Mouse (Mus musculus) urinary bladder, postnatal 4 days (tissue): ENCODE measurements at regions not wholly inside any gene's neighbourhood (a gene's known extent, or its start where the extent isn't known, plus 50 kb on each side); places are given as distances from the start of the nearest gene placed in this dataset.

Experiments used
- DNase-seq, 2 experiments: peaks; one replicate each; pipeline ENCODE4 v3.0.0; 2021 to 2022; ENCODE audit warnings: low spot score in 2 of 2

GRCm38 (mm10) chr17:87501098-87501497 lies 54.4 kb upstream of the Calm2 start:
- DNase-seq, result no peak

DNA sequence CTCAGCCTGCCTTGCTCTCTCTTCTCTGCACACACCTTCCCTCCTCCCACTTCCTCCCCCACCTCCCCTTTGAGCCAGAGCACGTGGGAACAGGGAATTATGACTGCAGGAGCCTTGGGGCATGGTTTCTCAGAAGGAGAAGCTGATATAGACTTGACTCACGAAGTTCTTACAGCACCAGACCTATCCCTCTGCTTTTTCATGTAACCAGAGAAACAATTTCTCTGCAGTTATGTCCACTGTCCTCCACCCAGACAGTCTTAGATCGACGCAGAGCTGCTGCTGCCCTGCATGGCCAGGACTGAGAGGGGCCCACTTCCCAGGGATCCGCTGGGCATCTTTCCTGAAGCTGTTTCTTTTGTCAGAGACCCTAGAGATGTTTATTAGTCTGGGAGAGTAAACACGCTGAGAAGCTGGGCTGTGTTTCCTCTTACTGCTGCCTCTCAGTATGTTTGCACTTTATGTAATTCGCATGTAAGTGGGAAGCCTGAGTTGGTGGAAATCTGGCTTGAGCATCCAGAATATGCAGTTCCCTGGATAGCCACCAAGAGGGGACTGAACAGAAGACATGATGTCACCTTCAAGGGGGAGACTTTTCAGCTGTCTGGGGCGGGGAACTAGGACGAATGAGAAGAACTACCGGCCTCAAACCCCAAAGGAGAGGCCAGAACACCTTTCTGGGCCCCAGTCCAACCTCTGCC lies 55.1 kb upstream of the Calm2 start:
- no peak for DNase-seq

DNA sequence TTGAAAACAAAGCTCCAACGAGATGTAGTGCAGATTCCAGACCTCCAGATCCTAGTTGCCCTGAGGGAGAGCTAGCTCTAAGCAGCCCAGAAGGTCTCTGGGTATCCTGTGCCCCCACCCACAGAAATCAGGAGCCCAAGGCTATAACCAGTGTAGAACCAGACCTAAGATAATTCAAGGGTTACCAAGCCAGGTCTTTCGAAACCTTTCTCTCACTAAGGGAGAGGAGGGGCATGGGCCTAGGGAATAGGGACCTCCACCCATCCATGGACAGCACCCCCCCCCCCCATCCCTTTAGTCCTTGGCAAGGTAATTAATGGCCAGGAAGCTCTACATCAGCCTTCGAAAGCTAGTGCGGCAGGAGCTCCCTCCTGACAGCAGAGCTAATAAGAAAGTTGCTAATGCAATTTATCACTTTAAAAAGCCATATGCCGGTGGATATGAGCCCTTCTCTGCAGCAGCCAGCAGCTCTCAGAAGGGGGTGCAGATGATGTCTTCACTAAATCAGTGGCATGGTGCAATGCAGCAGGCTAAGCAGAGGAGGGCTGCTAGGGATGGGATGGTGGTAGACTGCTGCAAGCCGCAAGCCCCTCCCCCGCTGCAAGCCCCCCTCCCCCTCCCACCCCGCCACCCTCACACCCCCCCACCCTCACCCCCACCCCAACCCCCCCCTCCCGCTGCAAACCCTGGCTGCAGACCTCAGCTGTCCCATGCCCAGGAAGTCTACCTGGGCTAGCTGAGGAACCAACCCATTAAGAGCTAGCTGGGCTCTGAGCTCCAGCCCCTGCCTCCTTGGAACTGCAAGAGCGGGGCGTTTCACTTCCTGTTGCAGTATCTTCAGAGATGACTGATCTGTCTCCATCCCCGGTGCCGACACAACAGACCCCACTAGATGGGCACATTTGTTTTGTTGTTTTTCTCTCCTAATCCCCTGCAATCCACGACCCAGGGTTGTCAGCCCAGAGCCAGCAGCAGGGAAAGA lies 55.9 kb upstream of the Calm2 start:
- DNase-seq, result no peak

- DNase-seq, result no peak
Measured at GRCm38 (mm10) chr17:87503491-87503890, 56.8 kb upstream of the Calm2 start.

- no peak for DNase-seq
Measured at GRCm38 (mm10) chr17:87504960-87505681, 58.4 kb upstream of the Calm2 start.

DNA sequence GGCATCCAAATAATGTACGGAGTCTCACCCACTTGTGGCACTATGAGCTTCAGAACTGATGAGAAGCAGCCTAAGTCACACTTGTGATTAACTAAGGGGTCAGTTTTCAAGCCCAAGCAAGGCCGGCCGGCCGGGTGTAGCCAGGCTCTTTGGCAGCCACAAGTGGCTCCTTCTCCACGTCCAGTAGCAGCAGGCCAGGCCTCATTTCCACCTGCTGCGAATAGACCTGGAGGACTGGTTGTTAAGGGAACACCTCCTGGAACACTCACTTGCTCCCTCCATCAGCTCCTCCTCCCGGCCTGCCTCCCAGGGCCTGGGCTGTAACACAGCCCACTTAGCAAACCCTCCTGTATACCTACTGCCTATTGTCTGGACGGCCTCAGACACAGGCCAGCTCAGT lies 61.1 kb upstream of the Calm2 start:
- no peak for DNase-seq

DNA sequence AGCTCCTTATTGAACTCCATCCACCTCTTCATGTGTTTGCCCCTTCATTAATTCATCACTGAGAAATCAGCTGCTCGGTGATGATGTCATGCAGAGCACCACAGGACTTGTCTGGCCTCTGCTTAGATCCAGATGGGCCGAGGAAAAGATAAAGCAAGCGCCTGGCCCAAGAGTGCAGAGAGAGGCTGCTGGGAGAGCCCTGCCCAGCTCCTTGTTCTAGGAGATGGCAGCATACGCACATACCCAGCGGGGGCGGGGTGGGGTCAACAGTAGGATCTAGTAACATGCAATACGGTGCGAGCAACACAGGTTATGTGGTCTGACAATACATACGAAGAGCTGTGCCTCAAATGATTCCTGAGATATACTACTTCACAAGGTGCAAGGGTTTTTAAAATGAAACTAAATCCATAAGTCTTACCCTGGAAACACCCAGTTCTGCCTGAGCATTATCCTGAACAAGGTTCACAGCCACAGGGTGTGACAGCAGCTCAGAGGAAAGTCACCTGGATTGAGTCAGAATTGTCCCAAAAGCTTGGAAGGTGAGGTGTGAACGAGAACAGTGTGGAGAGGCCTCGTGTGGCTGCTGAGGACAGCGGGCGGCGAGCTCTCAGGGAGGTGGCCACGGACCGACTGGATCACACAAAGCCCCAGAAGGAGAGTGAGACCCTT lies 62.0 kb upstream of the Calm2 start:
- DNase-seq, result no peak

GRCm38 (mm10) chr17:87512000-87512611 lies 65.4 kb upstream of the Calm2 start:
- no peak for DNase-seq

GRCm38 (mm10) chr17:87513822-87514221 lies 67.1 kb upstream of the Calm2 start:
- DNase-seq, result no peak

- DNase-seq, result no peak
Measured at GRCm38 (mm10) chr17:87514366-87515126, 67.8 kb upstream of the Calm2 start.

DNA sequence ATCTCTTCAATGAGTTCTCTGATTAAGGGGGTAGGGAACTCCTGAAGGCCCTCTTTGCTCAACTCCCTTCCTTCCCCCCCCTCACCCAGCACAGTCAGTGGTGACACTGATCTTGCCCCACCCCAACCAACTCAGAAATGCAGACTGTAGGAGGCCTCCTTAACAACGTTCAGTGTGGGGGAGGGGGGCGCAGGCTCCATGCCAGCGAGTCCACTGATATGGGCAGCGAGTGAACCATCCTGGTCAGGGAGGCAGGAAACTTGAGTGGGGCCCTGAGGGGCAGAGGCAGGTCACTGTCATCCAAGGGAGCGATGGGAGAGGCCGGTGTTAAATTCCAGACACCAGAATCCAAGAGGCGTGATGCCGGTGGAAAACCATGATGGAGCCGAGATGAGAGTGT lies 70.5 kb upstream of the Calm2 start:
- no peak for DNase-seq

DNA sequence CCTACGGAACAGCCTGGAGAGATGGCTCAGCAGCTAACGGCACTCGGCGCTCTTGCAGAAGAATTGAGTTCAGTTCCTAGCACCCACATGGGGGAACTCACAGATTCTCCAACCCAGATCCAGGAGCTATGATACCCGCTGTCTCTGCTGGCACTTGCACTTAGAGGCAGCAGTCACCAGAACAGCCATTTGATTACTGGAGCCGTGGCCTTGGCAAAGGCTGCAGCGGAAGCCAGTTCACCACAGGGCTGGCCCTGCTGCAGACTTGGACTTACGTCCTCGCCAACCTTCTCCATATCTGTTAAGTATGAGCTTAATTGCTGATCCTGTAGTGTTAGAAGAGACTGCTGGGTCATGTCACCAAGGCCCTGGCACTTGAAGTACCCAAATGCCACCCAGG lies 72.7 kb upstream of the Calm2 start:
- no peak for DNase-seq

DNA sequence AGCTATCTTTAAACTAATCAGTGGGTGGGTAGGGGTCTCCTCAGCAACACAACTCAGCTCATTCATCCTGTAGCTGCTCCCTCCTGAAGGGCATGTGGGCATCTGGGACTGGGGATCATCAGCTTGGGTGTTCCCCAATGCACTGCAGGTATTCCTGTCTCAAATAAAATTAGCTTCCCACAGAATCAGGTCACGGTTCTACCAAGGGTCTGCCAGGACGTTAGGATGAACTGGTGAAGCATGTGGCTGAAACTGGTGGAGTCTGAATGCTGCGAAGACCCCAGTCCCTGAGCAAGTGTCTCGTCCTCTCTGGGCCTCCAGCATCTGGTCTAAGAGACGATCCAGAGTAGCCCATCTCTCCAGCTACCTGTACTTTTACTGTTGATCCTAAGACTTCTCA lies 74.1 kb upstream of the Calm2 start:
- DNase-seq, result no peak

GRCm38 (mm10) chr17:87521622-87522151 lies 75.0 kb upstream of the Calm2 start:
- DNase-seq, result no peak

DNA sequence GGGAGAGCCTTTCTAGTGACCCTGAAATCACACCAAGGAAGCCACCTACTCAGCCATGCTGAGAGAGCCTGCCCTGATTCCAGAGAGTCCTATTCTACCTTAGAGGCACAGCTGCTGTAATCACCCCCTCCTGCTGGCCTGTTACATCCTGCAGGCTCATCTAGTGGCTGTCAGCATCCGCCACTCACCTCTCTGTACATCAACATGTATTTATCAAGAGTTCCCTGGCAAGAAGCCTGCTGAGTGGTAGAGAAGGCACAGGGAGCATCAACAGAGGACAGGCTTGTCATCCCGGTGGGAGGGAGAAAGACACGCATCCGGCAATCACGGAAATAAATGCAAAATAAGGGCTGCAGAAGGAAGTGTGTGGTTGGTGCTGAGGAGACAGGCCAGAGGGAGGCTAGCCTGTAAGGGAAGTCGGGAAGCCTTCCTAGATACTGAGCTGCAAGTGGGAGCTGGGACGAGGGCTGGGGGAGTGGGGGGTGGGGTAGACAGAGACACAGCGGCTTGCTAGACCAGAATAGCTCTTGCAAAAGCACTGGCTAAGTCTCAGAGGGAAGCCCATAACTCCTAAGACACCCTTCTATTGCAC lies 75.9 kb upstream of the Calm2 start:
- no peak for DNase-seq

DNA sequence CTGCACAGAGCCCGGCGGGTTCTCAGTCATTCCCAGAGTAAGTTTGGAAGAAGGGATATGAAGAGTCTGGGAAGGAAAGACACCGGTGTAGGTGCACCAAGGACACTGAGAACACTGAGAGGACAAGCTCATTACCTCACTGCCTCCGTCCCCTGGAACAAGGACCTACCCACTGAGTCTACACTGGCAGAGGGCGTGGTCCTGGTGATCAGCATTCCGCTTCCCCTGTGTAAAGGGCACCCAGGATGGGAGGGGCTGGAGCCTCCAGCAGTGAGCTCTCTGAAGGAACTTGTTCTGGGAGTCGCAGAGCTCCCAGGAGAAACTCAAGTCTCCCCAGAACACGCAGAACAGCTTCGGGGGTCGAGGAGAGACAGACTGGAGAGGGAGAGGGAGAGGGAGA lies 76.9 kb upstream of the Calm2 start:
- peak in 1 of 2 experiments; percentile 38 for DNase-seq

DNA sequence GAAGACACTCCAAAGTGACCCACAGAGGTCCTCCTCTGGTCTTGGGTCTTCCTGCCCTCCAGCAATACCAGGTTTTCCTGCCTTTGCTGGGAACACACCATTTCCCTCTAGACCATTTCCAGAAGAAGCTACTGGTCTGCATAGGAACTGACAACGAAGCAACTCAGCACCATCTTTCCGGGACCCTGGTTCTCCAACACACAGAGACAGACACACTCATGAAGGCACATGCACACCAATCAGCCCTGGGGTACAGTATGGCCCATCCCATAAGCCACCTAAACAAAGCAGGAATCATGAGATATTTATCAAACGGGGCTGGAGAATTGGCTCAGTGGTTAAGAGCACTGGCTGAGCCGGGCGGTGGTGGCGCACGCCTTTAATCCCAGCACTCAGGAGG lies 80.4 kb upstream of the Calm2 start:
- no peak for DNase-seq

DNA sequence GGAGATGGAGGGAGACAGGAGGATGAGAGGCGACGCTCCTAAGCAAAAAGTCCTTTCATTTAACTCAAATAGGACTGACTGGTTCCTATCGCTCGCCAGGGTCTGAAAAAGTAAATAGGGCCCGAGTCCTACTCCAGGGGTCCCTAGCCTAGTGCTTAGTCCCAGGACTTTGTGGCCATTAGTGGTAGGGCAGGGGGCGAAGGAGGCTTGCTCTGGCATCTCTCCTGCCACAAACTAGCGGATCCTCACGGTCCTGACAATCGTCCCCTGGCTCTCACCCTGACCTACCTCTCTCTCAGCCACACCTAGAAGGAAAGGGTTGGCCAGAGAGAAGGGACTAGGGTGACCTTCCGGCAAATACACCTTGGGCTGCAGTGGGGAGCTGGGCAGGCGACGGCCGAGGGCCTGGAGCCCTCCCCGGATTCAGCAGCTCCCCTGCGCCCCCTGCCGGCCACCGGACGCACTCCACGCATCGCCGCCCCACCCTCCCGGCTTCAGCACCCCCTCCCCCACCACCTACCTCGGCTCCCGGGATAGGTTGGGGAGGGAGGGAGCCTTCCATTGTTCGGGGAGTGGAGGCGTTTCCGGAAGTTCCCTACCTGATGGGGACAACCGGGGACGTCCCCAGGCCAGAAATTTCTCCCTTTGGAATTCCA lies 83.6 kb upstream of the Calm2 start:
- peak; percentile 77 to 91 for DNase-seq

DNA sequence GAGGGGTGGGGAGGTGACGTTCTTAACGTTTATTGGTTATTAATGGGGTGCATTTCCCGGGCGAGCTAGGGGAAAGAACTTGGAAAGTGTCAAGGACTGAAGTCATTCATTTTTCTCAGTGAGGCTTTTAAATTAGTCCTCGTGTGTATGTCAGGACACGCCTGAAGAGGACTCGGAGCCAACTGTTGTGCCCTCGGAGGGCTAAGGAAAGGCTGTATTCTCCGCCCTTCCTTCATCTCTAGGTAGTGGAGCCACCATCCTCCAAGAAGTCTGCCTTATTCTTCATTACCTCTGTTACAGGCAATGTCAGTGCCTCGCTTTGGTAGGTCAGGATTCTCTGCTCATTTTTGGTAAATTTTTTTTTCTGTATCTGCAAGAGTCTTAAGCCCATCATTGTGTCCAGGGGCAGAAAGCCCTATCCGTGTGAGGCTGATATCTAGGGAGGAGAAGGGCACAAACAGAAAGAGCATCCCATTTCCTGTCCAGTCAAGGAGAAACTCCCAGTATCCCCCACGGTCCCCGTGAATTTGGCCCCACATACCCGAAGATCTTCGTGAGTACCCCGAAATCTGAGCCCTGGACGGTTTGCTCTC lies 84.2 kb upstream of the Calm2 start:
- DNase-seq, result no peak
